Mouse (Mus musculus) heart, adult 2 months (tissue): ENCODE data around the gene Myo18b. TPM values are rescaled to one million over a fixed set of nuclear protein-coding genes. Genes with fewer than 3 reads are reported as not detected.

Experiments used
- DNase-seq, 2 experiments: peaks; one replicate each; pipeline ENCODE4 v3.0.0; 2021
- H3K27ac ChIP-seq: fragments of 200-600 bp; 2 replicates; pipeline ENCODE4 v1.8.1; 2022
- H3K27me3 ChIP-seq: fragments of 200-500 bp; 2 replicates; pipeline ENCODE4 v1.6.1; 2012; ENCODE audit warnings: mild to moderate bottlenecking, low read length, inconsistent platforms, mixed read lengths; ENCODE audit not compliant: control insufficient read depth, insufficient read depth
- H3K36me3 ChIP-seq: fragments of 200-500 bp; 2 replicates; pipeline ENCODE4 v1.6.1; 2012; ENCODE audit warnings: low read length, inconsistent platforms; ENCODE audit not compliant: control insufficient read depth, insufficient read depth
- H3K4me1 ChIP-seq: fragments of 200-500 bp; 2 replicates; pipeline ENCODE4 v1.6.1; 2011; ENCODE audit warnings: low read length; ENCODE audit not compliant: control insufficient read depth, insufficient read depth
- H3K4me3 ChIP-seq: fragments of 200-600 bp; 2 replicates; pipeline ENCODE4 v1.8.1; 2022
- H3K79me2 ChIP-seq: fragments of 200-500 bp; replicated peaks from 2 replicates; pipeline ENCODE4 v1.6.1; 2012; ENCODE audit warnings: mild to moderate bottlenecking, inconsistent platforms, low read length, moderate library complexity, mixed read lengths; ENCODE audit not compliant: control insufficient read depth, insufficient read depth
- H3K9ac ChIP-seq: fragments of 200-500 bp; 2 replicates; pipeline ENCODE4 v1.6.1; 2012; ENCODE audit warnings: low read depth, mild to moderate bottlenecking, control low read depth, inconsistent platforms, low read length, mixed read lengths
- CTCF ChIP-seq: fragments of 200-600 bp; IDR thresholded peaks from 2 replicates; pipeline ENCODE4 v1.8.1; 2022; ENCODE audit warnings: antibody characterized with exemption, mild to moderate bottlenecking, moderate library complexity
- EP300 ChIP-seq: fragments of 200-500 bp; IDR thresholded peaks from 2 replicates; pipeline ENCODE4 v1.6.1; 2011; ENCODE audit warnings: low read depth, low read length, control low read depth; ENCODE audit not compliant: insufficient read depth
- POLR2A ChIP-seq: fragments of 200-500 bp; IDR thresholded peaks from 2 replicates; pipeline ENCODE4 v1.6.1; 2011; ENCODE audit warnings: mild to moderate bottlenecking, low read depth, low read length, control low read depth; ENCODE audit not compliant: insufficient read depth
- WGBS: fragments of 180-500 bp; shearing (Covaris S2); methylation state at CpG from one replicate; pipeline ENCODE4 v1.1.7; 2018; 5-methylcytosine and 5-hydroxymethylcytosine counted together
- intact Hi-C: fragments of 180-260 bp; cut with DNase I; formaldehyde crosslinking; loops from one replicate; pipeline ENCODE4 v1.15.1; 2025
- polyA plus RNA-seq: library from polyadenylated mRNA; depleted of rRNA; stranded (reverse); fragments of >200 nt; gene quantifications from 2 replicates; pipeline ENCODE4 v1.2.3, GENCODE M21; 2012
- total RNA-seq, 2 experiments: library from RNA; stranded (reverse); gene quantifications; 2 replicates each; pipeline ENCODE4 v1.2.3; 2021

Gene Myo18b
- total and polyA plus RNA-seq, 3 experiments, result 74.3 to 235 (median 198) TPM

GRCm38 (mm10) chr5:112921914-112922313, 25.8 kb upstream of the Myo18b start:
- no peak for TF ChIP-seq POLR2A
- TF ChIP-seq EP300, result no peak
- no peak for TF ChIP-seq CTCF
- no peak overlapping the region for H3K9ac ChIP-seq
- H3K4me1 ChIP-seq, result no peaks in the 10 kb centered on the region
- no peaks in the 10 kb centered on the region for H3K27me3 ChIP-seq
- intact Hi-C loops, result loop anchor here (5.0 kb wide), 1 partner anchor 45 kb away; no protein-coding TSS in a partner anchor
- H3K4me3 ChIP-seq, result no peak overlapping the region
- DNase-seq, result no peak
- no peaks in the 10 kb centered on the region for H3K79me2 ChIP-seq
- no peak overlapping the region for H3K27ac ChIP-seq
- no peaks in the 10 kb centered on the region for H3K36me3 ChIP-seq

- H3K9ac ChIP-seq, result no peak overlapping the region
- DNase-seq, result no peak
- WGBS, result 92% methylated on average over 5 of the region's 5 CpGs
- H3K79me2 ChIP-seq, result no peaks in the 10 kb centered on the region
- H3K27me3 ChIP-seq, result no peaks in the 10 kb centered on the region
- intact Hi-C loops, result no loop called here
- no peak for TF ChIP-seq EP300
- no peak for TF ChIP-seq CTCF
- no peak for TF ChIP-seq POLR2A
- H3K4me3 ChIP-seq, result no peak overlapping the region
- H3K27ac ChIP-seq, result no peak overlapping the region
- no peaks in the 10 kb centered on the region for H3K36me3 ChIP-seq
- H3K4me1 ChIP-seq, result peaks cover 10% of the 10 kb centered on the region
Measured at GRCm38 (mm10) chr5:112910381-112910780, 14.2 kb upstream of the Myo18b start.

- WGBS, result 12% methylated on average over 2 of the region's 2 CpGs
- Histone ChIP-seq H3K9ac (no peak overlapping the region), H3K27ac (peak overlapping the region; percentile 47), H3K79me2 (no peaks in the 10 kb centered on the region), H3K4me1 (peaks cover 10% of the 10 kb centered on the region), H3K36me3 (no peaks in the 10 kb centered on the region), H3K4me3 (no peak overlapping the region), H3K27me3 (no peaks in the 10 kb centered on the region)
- TF ChIP-seq EP300 (0 out of 2 replicates have a peak, but pooled peaks have one; percentile 17), POLR2A (no peak), CTCF (no peak)
- intact Hi-C loops, result loop anchor here (5.0 kb wide), 1 partner anchor 824 kb away; no protein-coding TSS in a partner anchor
- DNase-seq, result no peak
Measured at GRCm38 (mm10) chr5:112908169-112908614, 12.0 kb upstream of the Myo18b start.

DNA sequence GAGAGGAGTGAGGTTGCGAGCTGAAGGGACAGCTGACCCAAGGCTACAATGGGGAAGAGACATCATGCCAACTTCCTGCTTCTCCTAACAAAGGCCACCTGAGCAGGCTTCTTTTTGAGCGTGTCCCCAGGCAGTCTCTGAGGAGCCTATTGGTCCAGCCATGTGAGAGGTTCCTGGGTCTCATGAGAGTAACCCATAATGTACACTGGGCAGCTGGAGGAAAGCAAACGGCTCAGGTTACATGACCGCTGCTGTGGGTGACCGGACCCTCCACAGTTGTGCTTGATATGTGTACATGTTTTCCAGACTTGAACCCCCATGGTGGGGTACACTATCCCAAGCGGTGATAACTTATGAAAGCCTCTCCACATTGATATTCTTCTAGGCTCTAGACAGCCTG, 11.3 kb upstream of the Myo18b start:
- H3K36me3 ChIP-seq, result no peaks in the 10 kb centered on the region
- no peak for DNase-seq
- no peaks in the 10 kb centered on the region for H3K27me3 ChIP-seq
- TF ChIP-seq EP300, result no peak
- TF ChIP-seq POLR2A, result no peak
- no peak for TF ChIP-seq CTCF
- H3K4me3 ChIP-seq, result no peak overlapping the region
- no peak overlapping the region for H3K9ac ChIP-seq
- intact Hi-C loops, result loop anchor here (5.0 kb wide), 1 partner anchor 825 kb away; no protein-coding TSS in a partner anchor
- WGBS, result 68% methylated on average over 6 of the region's 6 CpGs
- H3K4me1 ChIP-seq, result peaks cover 10% of the 10 kb centered on the region
- H3K27ac ChIP-seq, result no peak overlapping the region
- H3K79me2 ChIP-seq, result no peaks in the 10 kb centered on the region

- H3K27ac ChIP-seq, result no peak overlapping the region
Measured at GRCm38 (mm10) chr5:112893462-112894060, 2.6 kb downstream of the Myo18b start.

DNA sequence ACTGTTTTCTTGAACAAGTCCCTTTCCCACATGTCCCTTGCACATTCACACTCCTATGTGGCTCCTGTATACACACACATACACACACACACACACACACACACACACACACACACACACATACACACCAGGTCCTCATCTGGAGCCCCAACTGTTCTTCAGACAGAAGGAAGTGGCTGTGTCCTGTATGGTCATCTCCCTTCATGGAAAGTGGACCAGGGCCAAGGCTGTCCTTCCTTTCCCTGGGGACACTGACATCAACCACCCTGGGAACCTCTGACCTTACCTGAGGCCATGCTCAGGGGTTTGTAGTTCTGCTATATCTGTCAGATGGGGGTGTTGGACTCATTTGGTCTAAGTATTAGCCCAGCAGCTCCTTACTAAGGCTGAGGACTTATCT, 3.8 kb downstream of the Myo18b start:
- DNase-seq, result no peak
- Histone ChIP-seq H3K4me3 (no peak overlapping the region), H3K36me3 (no peaks in the 10 kb centered on the region), H3K4me1 (peaks cover 11% of the 10 kb centered on the region), H3K27me3 (no peaks in the 10 kb centered on the region), H3K27ac (no peak overlapping the region), H3K79me2 (no peaks in the 10 kb centered on the region), H3K9ac (no peak overlapping the region)
- TF ChIP-seq CTCF, result no peak
- no peak for TF ChIP-seq POLR2A
- no peak for TF ChIP-seq EP300
- intact Hi-C loops, result no loop called here

More at GRCm38 (mm10) chr5:112893462-112894060, 2.6 kb downstream of the Myo18b start:
- intact Hi-C loops, result no loop called here
- no peak overlapping the region for H3K4me3 ChIP-seq
- H3K4me1 ChIP-seq, result peaks cover 10% of the 10 kb centered on the region
- DNase-seq, result no peak
- no peaks in the 10 kb centered on the region for H3K36me3 ChIP-seq
- H3K79me2 ChIP-seq, result no peaks in the 10 kb centered on the region
- 20% methylated on average over 5 of the region's 5 CpGs for WGBS
- no peak overlapping the region for H3K9ac ChIP-seq
- H3K27me3 ChIP-seq, result no peaks in the 10 kb centered on the region
- no peak for TF ChIP-seq POLR2A
- no peak for TF ChIP-seq EP300
- no peak for TF ChIP-seq CTCF
